Mouse (Mus musculus): ENCODE data around the gene Tas1r3. TPM values are rescaled to one million over a fixed set of nuclear protein-coding genes. Genes with fewer than 3 reads are reported as not detected.

Gene Tas1r3
- polyA plus RNA-seq, 1 experiment from 2014 or later = 0.19 TPM

DNA sequence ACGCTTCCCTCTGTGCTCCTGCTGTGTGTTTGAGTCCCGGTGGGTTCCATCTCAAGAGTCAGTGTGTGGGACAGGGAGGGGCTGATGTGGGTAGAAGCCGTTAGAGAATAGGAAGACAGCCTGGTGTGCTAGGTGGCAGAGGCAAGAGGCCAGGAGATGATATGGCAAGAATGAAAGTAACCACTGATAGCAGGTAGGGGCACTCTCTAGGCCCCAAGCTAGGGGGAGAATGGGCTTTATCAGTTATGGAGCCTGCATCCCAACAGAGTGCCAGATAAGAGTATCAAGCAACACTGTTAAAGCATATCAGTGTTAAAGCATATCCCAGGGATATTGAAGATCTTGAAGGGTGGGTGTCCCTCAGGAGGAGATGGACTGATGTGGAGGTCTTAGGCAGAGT lies 6.3 kb downstream of the Tas1r3 start:
- peaks cover 12% of the 10 kb centered on the region; the same call in 1 of the 2 replicates for H3K36me3 ChIP-seq (ENCODE audit: insufficient read depth, low read length)
- no peak overlapping the region for H3K9ac ChIP-seq (replicated peaks; ENCODE audit: low read depth)
- no peak for ATAC-seq
- H3K9me3 ChIP-seq (ENCODE audit: low read length) = no peaks in the 10 kb centered on the region
- no peak overlapping the region for H3K27ac ChIP-seq (ENCODE audit: low read length)
- no peaks in the 10 kb centered on the region for H3K27me3 ChIP-seq (replicated peaks; ENCODE audit: insufficient read depth, low read length)
- no peak overlapping the region for H3K4me2 ChIP-seq (replicated peaks; ENCODE audit: low read depth, low read length)
- no peaks in the 10 kb centered on the region for H3K4me1 ChIP-seq (ENCODE audit: insufficient read depth, low read depth, low read length)
- TF ChIP-seq EP300 (IDR thresholded peaks at IDR 0.05) (no peak), CTCF (IDR thresholded peaks at IDR 0.05) (no peak)
- H3K4me3 ChIP-seq (ENCODE audit: low read depth, low read length) = no peak overlapping the region
- WGBS = 85% methylated on average over 3 of the region's 3 CpGs
- no peak for DNase-seq (ENCODE audit: low spot score)

DNA sequence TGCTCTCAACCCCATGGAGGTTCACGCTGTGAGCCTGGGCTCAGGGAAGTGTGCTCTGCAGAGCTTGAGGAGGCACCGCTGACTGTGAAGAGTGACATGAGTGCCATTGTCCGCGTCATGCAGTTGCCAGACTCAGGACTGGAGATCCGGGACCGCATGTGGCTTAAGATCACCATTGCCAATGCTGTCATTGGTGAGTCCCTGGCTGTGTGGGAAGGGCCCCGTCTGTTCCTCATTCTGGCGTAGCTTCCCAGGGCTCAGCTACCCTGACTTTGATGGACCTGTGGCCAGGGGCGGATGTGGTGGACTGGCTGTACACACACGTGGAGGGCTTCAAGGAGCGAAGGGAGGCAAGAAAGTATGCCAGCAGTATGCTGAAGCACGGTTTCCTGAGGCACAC lies 7.1 kb downstream of the Tas1r3 start:
- TF ChIP-seq CTCF (IDR thresholded peaks at IDR 0.05) (no peak), EP300 (IDR thresholded peaks at IDR 0.05) (no peak)
- H3K4me1 ChIP-seq (ENCODE audit: insufficient read depth, low read depth, low read length) = no peaks in the 10 kb centered on the region
- WGBS = 88% methylated on average over 12 of the region's 12 CpGs
- peaks cover 12% of the 10 kb centered on the region; the same call in 1 of the 2 replicates for H3K36me3 ChIP-seq (ENCODE audit: insufficient read depth, low read length)
- DNase-seq (ENCODE audit: low spot score) = no peak
- no peaks in the 10 kb centered on the region for H3K9me3 ChIP-seq (ENCODE audit: low read length)
- no peak overlapping the region for H3K27ac ChIP-seq (ENCODE audit: low read length)
- no peak overlapping the region for H3K4me3 ChIP-seq (ENCODE audit: low read depth, low read length)
- no peak for ATAC-seq
- H3K27me3 ChIP-seq (replicated peaks; ENCODE audit: insufficient read depth, low read length) = no peaks in the 10 kb centered on the region
- no peak overlapping the region for H3K9ac ChIP-seq (replicated peaks; ENCODE audit: low read depth)
- H3K4me2 ChIP-seq (replicated peaks; ENCODE audit: low read depth, low read length) = no peak overlapping the region

DNA sequence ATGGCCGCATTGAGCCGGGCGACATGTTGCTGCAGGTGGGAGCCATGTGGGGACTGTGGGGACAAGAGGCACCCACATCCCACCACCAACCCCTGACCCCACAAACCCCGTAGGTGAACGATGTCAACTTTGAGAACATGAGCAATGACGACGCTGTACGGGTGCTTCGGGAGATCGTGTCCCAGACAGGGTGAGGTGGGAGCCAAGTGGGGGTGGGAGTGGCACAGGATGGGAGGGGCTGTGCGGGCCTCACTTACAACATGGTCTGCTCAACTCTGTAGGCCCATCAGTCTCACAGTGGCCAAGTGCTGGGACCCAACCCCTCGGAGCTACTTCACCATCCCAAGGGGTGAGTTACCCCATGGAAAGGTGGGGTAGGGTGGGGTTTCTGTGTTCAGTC lies 8.2 kb downstream of the Tas1r3 start:
- ATAC-seq = no peak
- H3K4me3 ChIP-seq (ENCODE audit: low read depth, low read length) = no peak overlapping the region
- H3K27me3 ChIP-seq (replicated peaks; ENCODE audit: insufficient read depth, low read length) = no peaks in the 10 kb centered on the region
- no peak overlapping the region for H3K4me2 ChIP-seq (replicated peaks; ENCODE audit: low read depth, low read length)
- H3K27ac ChIP-seq (ENCODE audit: low read length) = no peak overlapping the region
- 94% methylated on average over 12 of the region's 12 CpGs for WGBS
- H3K36me3 ChIP-seq (ENCODE audit: insufficient read depth, low read length) = peaks cover 12% of the 10 kb centered on the region; the same call in 1 of the 2 replicates
- H3K9me3 ChIP-seq (ENCODE audit: low read length) = no peaks in the 10 kb centered on the region
- TF ChIP-seq CTCF (IDR thresholded peaks at IDR 0.05) (no peak), EP300 (IDR thresholded peaks at IDR 0.05) (no peak)
- H3K4me1 ChIP-seq (ENCODE audit: insufficient read depth, low read depth, low read length) = no peaks in the 10 kb centered on the region
- no peak overlapping the region for H3K9ac ChIP-seq (replicated peaks; ENCODE audit: low read depth)
- no peak for DNase-seq (ENCODE audit: low spot score)

DNA sequence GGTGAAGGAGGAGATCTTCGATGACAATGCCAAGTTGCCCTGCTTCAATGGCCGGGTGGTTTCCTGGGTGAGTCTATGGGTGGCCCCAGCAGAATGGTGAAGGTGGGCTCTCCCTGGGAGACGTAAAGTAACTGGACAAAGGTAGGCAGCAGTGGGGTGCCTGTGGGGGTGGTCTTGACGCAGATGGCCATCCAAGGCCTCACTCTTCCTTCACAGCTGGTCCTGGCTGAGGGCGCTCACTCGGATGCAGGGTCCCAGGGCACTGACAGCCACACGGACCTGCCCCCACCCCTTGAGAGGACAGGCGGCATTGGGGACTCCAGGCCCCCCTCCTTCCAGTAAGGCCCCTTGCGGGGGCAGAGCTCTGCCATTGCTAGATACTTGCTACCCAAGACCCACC lies 9.7 kb downstream of the Tas1r3 start:
- H3K27me3 ChIP-seq (replicated peaks; ENCODE audit: insufficient read depth, low read length) = no peaks in the 10 kb centered on the region
- no peak overlapping the region for H3K4me2 ChIP-seq (replicated peaks; ENCODE audit: low read depth, low read length)
- DNase-seq (ENCODE audit: low spot score) (no peak), ATAC-seq (no peak)
- no peak for TF ChIP-seq CTCF (IDR thresholded peaks at IDR 0.05)
- no peak for TF ChIP-seq EP300 (IDR thresholded peaks at IDR 0.05)
- H3K9me3 ChIP-seq (ENCODE audit: low read length) = no peaks in the 10 kb centered on the region
- H3K27ac ChIP-seq (ENCODE audit: low read length) = no peak overlapping the region
- 85% methylated on average over 8 of the region's 9 CpGs for WGBS
- H3K4me3 ChIP-seq (ENCODE audit: low read depth, low read length) = no peak overlapping the region
- peaks cover 9% of the 10 kb centered on the region; the same call in 1 of the 2 replicates for H3K36me3 ChIP-seq (ENCODE audit: insufficient read depth, low read length)
- peaks cover 9% of the 10 kb centered on the region; the same call in 1 of the 2 replicates for H3K4me1 ChIP-seq (ENCODE audit: insufficient read depth, low read depth, low read length)
- H3K9ac ChIP-seq (replicated peaks; ENCODE audit: low read depth) = no peak overlapping the region

DNA sequence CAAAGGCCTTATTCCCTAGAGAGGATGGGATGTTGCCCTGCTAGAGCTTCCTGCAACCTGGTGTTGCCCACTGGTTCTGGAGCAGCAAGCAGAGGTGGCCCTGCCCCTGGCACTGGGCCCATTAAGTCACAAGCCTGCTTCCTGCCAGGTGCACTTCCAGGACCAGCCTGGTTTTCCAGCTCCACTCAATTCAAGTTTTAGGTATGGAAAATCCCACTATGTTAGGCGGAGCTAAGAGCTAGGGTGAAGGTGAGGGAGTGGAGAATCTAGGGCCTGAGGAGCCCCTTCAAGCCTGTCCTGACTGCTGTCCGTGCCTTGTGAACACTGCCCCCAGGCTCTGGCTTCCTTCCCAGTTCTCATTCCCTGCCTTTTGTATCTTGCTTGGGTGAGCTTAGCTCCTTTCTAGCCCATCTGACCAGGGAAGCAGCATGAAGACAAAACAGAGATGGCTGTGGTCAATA lies 11.2 kb downstream of the Tas1r3 start:
- Histone ChIP-seq H3K4me2 (replicated peaks; ENCODE audit: low read depth, low read length) (no peak overlapping the region), H3K36me3 (ENCODE audit: insufficient read depth, low read length) (peaks cover 6% of the 10 kb centered on the region; the same call in 1 of the 2 replicates), H3K27me3 (replicated peaks; ENCODE audit: insufficient read depth, low read length) (no peaks in the 10 kb centered on the region), H3K9me3 (ENCODE audit: low read length) (no peaks in the 10 kb centered on the region), H3K4me1 (ENCODE audit: insufficient read depth, low read depth, low read length) (peaks cover 16% of the 10 kb centered on the region; the same call in 1 of the 2 replicates), H3K4me3 (ENCODE audit: low read depth, low read length) (no peak overlapping the region), H3K27ac (ENCODE audit: low read length) (no peak overlapping the region), H3K9ac (replicated peaks; ENCODE audit: low read depth) (no peak overlapping the region)
- 47% methylated on average over 2 of the region's 2 CpGs for WGBS
- ATAC-seq (no peak), DNase-seq (ENCODE audit: low spot score) (peak; percentile 33)
- TF ChIP-seq CTCF (IDR thresholded peaks at IDR 0.05) = no peak
- TF ChIP-seq EP300 (IDR thresholded peaks at IDR 0.05) = no peak

DNA sequence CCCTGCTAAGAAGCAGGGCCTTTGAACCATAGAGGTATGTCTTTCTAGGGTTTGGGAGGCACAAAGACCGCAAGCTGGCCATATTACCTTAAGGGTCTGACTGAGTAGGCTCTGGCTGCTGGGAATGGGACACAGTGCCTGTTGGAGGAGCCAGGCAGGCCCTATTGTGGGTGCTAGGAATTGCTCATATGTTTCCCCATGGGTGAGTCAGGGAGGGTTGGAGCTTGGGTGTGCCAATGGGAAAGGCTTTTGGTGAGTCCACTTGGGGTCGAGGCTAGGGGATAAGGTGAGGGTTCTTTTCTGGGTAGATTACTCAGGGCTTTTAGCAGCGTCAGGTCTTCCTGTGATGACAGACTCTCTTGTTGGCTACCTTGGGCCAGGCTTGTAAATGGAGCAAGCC lies 11.8 kb downstream of the Tas1r3 start:
- WGBS = 86% methylated on average over 3 of the region's 3 CpGs

More for the DNA sequence above, 11.8 kb downstream of the Tas1r3 start:
- H3K4me3 ChIP-seq (ENCODE audit: low read depth, low read length) = no peak overlapping the region
- TF ChIP-seq EP300 (IDR thresholded peaks at IDR 0.05) (no peak), CTCF (IDR thresholded peaks at IDR 0.05) (no peak)
- H3K4me1 ChIP-seq (ENCODE audit: insufficient read depth, low read depth, low read length) = peaks cover 21% of the 10 kb centered on the region; the same call in 1 of the 2 replicates
- no peak for DNase-seq (ENCODE audit: low spot score)
- H3K9me3 ChIP-seq (ENCODE audit: low read length) = no peaks in the 10 kb centered on the region
- no peak overlapping the region for H3K4me2 ChIP-seq (replicated peaks; ENCODE audit: low read depth, low read length)
- no peak overlapping the region for H3K9ac ChIP-seq (replicated peaks; ENCODE audit: low read depth)
- H3K27me3 ChIP-seq (replicated peaks; ENCODE audit: insufficient read depth, low read length) = no peaks in the 10 kb centered on the region
- H3K36me3 ChIP-seq (ENCODE audit: insufficient read depth, low read length) = peaks cover 6% of the 10 kb centered on the region; the same call in 1 of the 2 replicates
- ATAC-seq = no peak
- H3K27ac ChIP-seq (ENCODE audit: low read length) = no peak overlapping the region

All from lung, postnatal 0 days (tissue).